Mouse (Mus musculus) kidney, adult 2 months (tissue): ENCODE results near the gene Gja5. TPM values are rescaled to one million over a fixed set of nuclear protein-coding genes. Genes with fewer than 3 reads are reported as not detected.
"Not testable (repeated sequence)": the region's sequence is repeated elsewhere in the genome, so short reads cannot be mapped to it uniquely, and the experiment has no call there.

Source experiments
- DNase-seq: peaks from one replicate; pipeline ENCODE4 v3.0.0; 2021
- H3K27ac ChIP-seq: fragments of 200-500 bp; 2 replicates; pipeline ENCODE4 v1.5.1; 2012; ENCODE audit warnings: low read depth, low read length, control low read depth, inconsistent platforms; ENCODE audit not compliant: insufficient read depth
- H3K27me3 ChIP-seq: fragments of 200-500 bp; replicated peaks from 2 replicates; pipeline ENCODE4 v1.6.1; 2012; ENCODE audit warnings: mild to moderate bottlenecking, moderate library complexity, low read length, inconsistent platforms; ENCODE audit not compliant: control insufficient read depth, insufficient read depth
- H3K36me3 ChIP-seq: fragments of 200-500 bp; 2 replicates; pipeline ENCODE4 v1.6.1; 2012; ENCODE audit warnings: mild to moderate bottlenecking, moderate library complexity, low read length, inconsistent platforms; ENCODE audit not compliant: control insufficient read depth, insufficient read depth
- H3K4me1 ChIP-seq: fragments of 200-500 bp; 2 replicates; pipeline ENCODE4 v1.6.1; 2011; ENCODE audit warnings: low read length; ENCODE audit not compliant: control insufficient read depth, insufficient read depth
- H3K4me3 ChIP-seq: fragments of 200-500 bp; 2 replicates; pipeline ENCODE4 v1.5.1; 2011; ENCODE audit warnings: mild to moderate bottlenecking, low read depth, low read length, control low read depth; ENCODE audit not compliant: insufficient read depth
- CTCF ChIP-seq: fragments of 200-500 bp; conservative IDR thresholded peaks from 2 replicates; pipeline ENCODE4 v1.5.1; 2011; ENCODE audit warnings: low read depth, mild to moderate bottlenecking, control low read depth, low read length, moderate library complexity, mixed read lengths; ENCODE audit not compliant: insufficient read depth, insufficient read length
- POLR2A ChIP-seq: fragments of 200-500 bp; IDR thresholded peaks from one replicate; pipeline ENCODE4 v1.6.1; 2011; ENCODE audit warnings: low read depth, low read length, control low read depth
- WGBS: fragments of 180-500 bp; shearing (Covaris S2); methylation state at CpG from one replicate; pipeline ENCODE4 v1.1.7; 2018; 5-methylcytosine and 5-hydroxymethylcytosine counted together
- polyA plus RNA-seq: library from polyadenylated mRNA; depleted of rRNA; stranded (reverse); fragments of >200 nt; gene quantifications from 2 replicates; pipeline ENCODE4 v1.2.3, GENCODE M21; 2012

Gene Gja5
- polyA plus RNA-seq, 1 experiment: 8.2 TPM

GRCm38 (mm10) chr3:97052069-97052799, 147.7 kb downstream of the Gja5 start:
- H3K27me3 ChIP-seq: no peaks in the 10 kb centered on the region
- H3K36me3 ChIP-seq: no peaks in the 10 kb centered on the region
- H3K27ac ChIP-seq: no peak overlapping the region
- no peak overlapping the region for H3K4me3 ChIP-seq
- TF ChIP-seq POLR2A (no peak), CTCF (no peak)
- 49% methylated on average over 8 of the region's 8 CpGs for whole genome bisulfite sequencing
- H3K4me1 ChIP-seq: no peaks in the 10 kb centered on the region
- no peak for DNase-seq

GRCm38 (mm10) chr3:97058704-97059103, 154.2 kb downstream of the Gja5 start:
- Histone ChIP-seq H3K27me3 (no peaks in the 10 kb centered on the region), H3K36me3 (no peaks in the 10 kb centered on the region), H3K4me1 (no peaks in the 10 kb centered on the region), H3K27ac (no peak overlapping the region), H3K4me3 (no peak overlapping the region)
- WGBS: 68% methylated on average over 5 of the region's 5 CpGs
- TF ChIP-seq CTCF (no peak), POLR2A (no peak)
- DNase-seq: no peak

- WGBS: 95% methylated on average over 4 of the region's 4 CpGs
- TF ChIP-seq POLR2A (no peak), CTCF (no peak)
These were observed 155.6 kb downstream of the Gja5 start for GRCm38 (mm10) chr3:97060119-97060518.

GRCm38 (mm10) chr3:97062814-97063213, 158.3 kb downstream of the Gja5 start:
- no peak for DNase-seq
- H3K27me3 ChIP-seq: no peaks in the 10 kb centered on the region

More at GRCm38 (mm10) chr3:97060119-97060518, 155.6 kb downstream of the Gja5 start:
- no peaks in the 10 kb centered on the region for H3K36me3 ChIP-seq
- H3K4me3 ChIP-seq: no peak overlapping the region
- no peak overlapping the region for H3K27ac ChIP-seq
- H3K27me3 ChIP-seq: no peaks in the 10 kb centered on the region
- DNase-seq: no peak
- H3K4me1 ChIP-seq: no peaks in the 10 kb centered on the region

GRCm38 (mm10) chr3:97064046-97064445, 159.6 kb downstream of the Gja5 start:
- 38% methylated on average over 6 of the region's 6 CpGs for WGBS
- H3K27ac ChIP-seq: no peak overlapping the region
- peak; percentile 28 for DNase-seq

More at GRCm38 (mm10) chr3:97062814-97063213, 158.3 kb downstream of the Gja5 start:
- Histone ChIP-seq H3K27ac (no peak overlapping the region), H3K36me3 (no peaks in the 10 kb centered on the region), H3K4me3 (no peak overlapping the region), H3K4me1 (no peaks in the 10 kb centered on the region)
- WGBS: 61% methylated on average over 5 of the region's 5 CpGs
- TF ChIP-seq CTCF (no peak), POLR2A (no peak)

GRCm38 (mm10) chr3:97069589-97069988, 165.1 kb downstream of the Gja5 start:
- not testable (repeated sequence) for H3K36me3 ChIP-seq, H3K27me3 ChIP-seq, DNase-seq, H3K4me3 ChIP-seq, H3K4me1 ChIP-seq, H3K27ac ChIP-seq
- 94% methylated on average over 7 of the region's 7 CpGs for WGBS

More at GRCm38 (mm10) chr3:97064046-97064445, 159.6 kb downstream of the Gja5 start:
- Histone ChIP-seq H3K4me1 (no peaks in the 10 kb centered on the region), H3K4me3 (no peak overlapping the region), H3K27me3 (no peaks in the 10 kb centered on the region), H3K36me3 (no peaks in the 10 kb centered on the region)
- TF ChIP-seq CTCF (no peak), POLR2A (no peak)

GRCm38 (mm10) chr3:97071916-97072315, 167.4 kb downstream of the Gja5 start:
- DNase-seq, H3K27ac ChIP-seq, H3K4me3 ChIP-seq, H3K27me3 ChIP-seq, H3K36me3 ChIP-seq, H3K4me1 ChIP-seq: not testable (repeated sequence)
- WGBS: 75% methylated on average over 9 of the region's 9 CpGs

- not testable (repeated sequence) for H3K27ac ChIP-seq, H3K4me1 ChIP-seq, H3K27me3 ChIP-seq, H3K4me3 ChIP-seq, H3K36me3 ChIP-seq
- WGBS: 46% methylated on average over 5 of the region's 5 CpGs
- peak; percentile 44 for DNase-seq
These were observed 167.9 kb downstream of the Gja5 start for GRCm38 (mm10) chr3:97072361-97072760.

GRCm38 (mm10) chr3:97075744-97076350, 171.4 kb downstream of the Gja5 start:
- not testable (repeated sequence) for H3K4me1 ChIP-seq, H3K27ac ChIP-seq, H3K27me3 ChIP-seq, H3K36me3 ChIP-seq, H3K4me3 ChIP-seq
- 14% methylated on average over 3 of the region's 11 CpGs for WGBS
- DNase-seq: peak; percentile 27
